Mouse (Mus musculus) G1E (cell line): ENCODE data around the gene Mrps2. TPM values are rescaled to one million over a fixed set of nuclear protein-coding genes. Genes with fewer than 3 reads are reported as not detected.

ENCODE experiments used
- ATAC-seq: 2 replicates; pipeline ENCODE4 v1.8.0; 2016; ENCODE audit warnings: mild to moderate bottlenecking; ENCODE audit not compliant: insufficient number of reproducible peaks, poor library complexity, low FRiP score, severe bottlenecking; ENCODE audit errors: extremely low read depth
- DNase-seq: peaks from one replicate; pipeline ENCODE4 v3.0.0; 2012; ENCODE audit warnings: low spot score
- H3K27me3 ChIP-seq: 2 replicates; pipeline ENCODE4 v1.6.1; 2012; ENCODE audit warnings: mild to moderate bottlenecking, low read length, inconsistent platforms; ENCODE audit not compliant: insufficient read depth
- H3K36me3 ChIP-seq: replicated peaks from 2 replicates; pipeline ENCODE3; 2012; ENCODE audit warnings: mild to moderate bottlenecking, inconsistent platforms
- H3K4me1 ChIP-seq: 2 replicates; pipeline ENCODE4 v1.6.1; 2012; ENCODE audit warnings: low read depth, low read length, inconsistent platforms, mixed read lengths; ENCODE audit not compliant: insufficient read depth
- H3K4me3 ChIP-seq: 2 replicates; pipeline ENCODE4 v1.5.1; 2012; ENCODE audit warnings: low read depth, mild to moderate bottlenecking, inconsistent platforms, low read length, moderate library complexity, mixed read lengths
- H3K9me3 ChIP-seq: replicated peaks from 2 replicates; pipeline ENCODE4 v1.6.1; 2012; ENCODE audit warnings: inconsistent platforms
- CTCF ChIP-seq: IDR thresholded peaks from 2 replicates; pipeline ENCODE4 v1.5.1; 2012; ENCODE audit warnings: low read depth, low read length, inconsistent platforms, mixed read lengths
- GATA1 ChIP-seq: IDR thresholded peaks from 2 replicates; pipeline ENCODE4 v1.6.1; 2012; ENCODE audit warnings: borderline replicate concordance, low read length, inconsistent platforms, mixed read lengths
- GATA2 ChIP-seq: IDR thresholded peaks from 2 replicates; pipeline ENCODE4 v1.6.1; 2012; ENCODE audit warnings: low read depth, low read length, inconsistent platforms, borderline replicate concordance
- POLR2AphosphoS5 ChIP-seq: IDR thresholded peaks from 2 replicates; pipeline ENCODE4 v1.6.1; 2012; ENCODE audit warnings: low read depth, low read length, inconsistent platforms; ENCODE audit not compliant: insufficient replicate concordance
- TAL1 ChIP-seq: conservative IDR thresholded peaks from 2 replicates; pipeline ENCODE4 v1.6.1; 2012; ENCODE audit warnings: low read depth, low read length, inconsistent platforms, mixed read lengths
- polyA plus RNA-seq: library from polyadenylated mRNA; stranded (reverse); fragments of >175 nt; gene quantifications from 2 replicates; pipeline ENCODE4 v1.2.3, GENCODE M21; 2012
- total RNA-seq, 2 experiments: library from RNA; stranded (forward) in 1 of 2; stranded (reverse) in 1 of 2; fragments of 200-1000 nt in 1 of 2; fragments of >200 nt in 1 of 2; fragmentation: Nextera tagmentation in 1 of 2; gene quantifications; 2 replicates each; pipeline ENCODE4 v1.2.3; 2014 to 2017

Gene Mrps2
- total and polyA plus RNA-seq, 3 experiments, result 30.3 to 101 (median 46.4) TPM

- DNase-seq (no peak), ATAC-seq (no peak)
- H3K9me3 ChIP-seq, result peaks cover 3% of the 10 kb centered on the region; the same call in 1 of the 2 replicates
These were observed 32.5 kb upstream of the Mrps2 start for GRCm38 (mm10) chr2:28435401-28435800.

GRCm38 (mm10) chr2:28440842-28441241 lies 27.0 kb upstream of the Mrps2 start:
- H3K9me3 ChIP-seq, result 0 out of 2 replicates have a peak, but pooled peaks cover 3% of the 10 kb centered on the region
- 0 out of 2 replicates have a peak, but pooled peaks cover 5% of the 10 kb centered on the region for H3K27me3 ChIP-seq
- no peaks in the 10 kb centered on the region for H3K36me3 ChIP-seq
- no peak for TF ChIP-seq GATA1
- TF ChIP-seq CTCF, result no peak
- TF ChIP-seq POLR2AphosphoS5, result no peak
- no peak for TF ChIP-seq TAL1
- no peak for TF ChIP-seq GATA2
- ATAC-seq (no peak), DNase-seq (no peak)
- no peak overlapping the region for H3K4me3 ChIP-seq
- no peaks in the 10 kb centered on the region; the same call in 1 of the 2 replicates for H3K4me1 ChIP-seq

More at GRCm38 (mm10) chr2:28435401-28435800, 32.5 kb upstream of the Mrps2 start:
- peaks cover 7% of the 10 kb centered on the region; the same call in 1 of the 2 replicates for H3K27me3 ChIP-seq
- TF ChIP-seq GATA2 (no peak), CTCF (no peak), GATA1 (no peak), POLR2AphosphoS5 (no peak), TAL1 (no peak)
- no peaks in the 10 kb centered on the region for H3K4me1 ChIP-seq
- H3K36me3 ChIP-seq, result no peaks in the 10 kb centered on the region
- H3K4me3 ChIP-seq, result no peak overlapping the region

DNA sequence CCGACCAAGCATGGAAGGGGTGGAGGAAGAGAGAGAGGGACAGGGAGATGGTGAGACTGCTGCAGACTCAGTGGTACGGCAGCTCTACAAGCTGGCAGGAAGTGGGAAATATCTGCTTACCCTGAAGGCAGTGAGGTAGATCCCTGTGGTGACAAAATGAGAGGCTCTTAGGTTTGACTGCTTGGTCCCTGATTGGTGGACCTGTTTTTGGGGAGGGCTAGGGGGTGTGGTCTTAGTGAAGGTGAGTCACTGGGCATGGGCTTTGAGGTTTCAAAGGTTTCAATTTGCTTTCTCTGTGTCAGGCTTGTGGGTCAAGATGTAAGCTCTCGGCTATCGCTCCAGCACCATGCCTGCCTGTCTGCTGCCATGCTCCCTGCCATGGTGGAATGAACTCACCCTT lies 22.8 kb upstream of the Mrps2 start:
- DNase-seq (no peak), ATAC-seq (no peak)
- no peak for TF ChIP-seq GATA1
- TF ChIP-seq POLR2AphosphoS5, result no peak
- TF ChIP-seq TAL1, result no peak
- TF ChIP-seq CTCF, result no peak
- no peak for TF ChIP-seq GATA2
- Histone ChIP-seq H3K27me3 (peaks cover 4% of the 10 kb centered on the region; the same call in 1 of the 2 replicates), H3K9me3 (peaks cover 9% of the 10 kb centered on the region), H3K4me3 (no peak overlapping the region), H3K4me1 (no peaks in the 10 kb centered on the region; the same call in 1 of the 2 replicates), H3K36me3 (no peaks in the 10 kb centered on the region)

DNA sequence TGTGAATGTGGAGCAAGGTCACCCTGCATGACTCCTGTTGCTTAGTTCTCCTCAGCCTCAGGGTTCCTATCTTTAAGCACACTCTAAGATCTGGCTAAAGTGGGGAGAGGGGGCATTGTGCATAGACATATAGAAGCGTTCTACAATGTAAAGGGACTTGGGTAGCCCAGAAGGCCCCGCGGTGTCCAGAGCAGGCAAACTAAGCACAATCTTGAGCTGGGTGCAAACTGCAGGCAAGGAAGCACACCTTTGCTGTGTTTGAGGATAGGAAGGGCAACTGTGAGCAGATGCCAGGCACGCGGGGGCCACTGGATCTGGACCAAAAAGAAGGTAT lies 21.7 kb upstream of the Mrps2 start:
- ATAC-seq (no peak), DNase-seq (no peak)
- TF ChIP-seq CTCF, result no peak
- no peak for TF ChIP-seq GATA2
- TF ChIP-seq TAL1, result no peak
- no peak for TF ChIP-seq GATA1
- TF ChIP-seq POLR2AphosphoS5, result no peak
- Histone ChIP-seq H3K9me3 (peaks cover 9% of the 10 kb centered on the region), H3K36me3 (no peaks in the 10 kb centered on the region), H3K27me3 (peaks cover 7% of the 10 kb centered on the region; the same call in 1 of the 2 replicates), H3K4me1 (no peaks in the 10 kb centered on the region), H3K4me3 (no peak overlapping the region)

GRCm38 (mm10) chr2:28446515-28447314 lies 21.2 kb upstream of the Mrps2 start, which contains the start of gene Ppp1r26:
TSS of gene Ppp1r26 (plus strand) at chr2:28446800.
- Histone ChIP-seq H3K4me1 (no peaks in the 10 kb centered on the region), H3K27me3 (peaks cover 11% of the 10 kb centered on the region; the same call in 1 of the 2 replicates), H3K36me3 (no peaks in the 10 kb centered on the region), H3K4me3 (no peak within 1 kb of the TSS), H3K9me3 (peaks cover 9% of the 10 kb centered on the region)
- DNase-seq (no peak), ATAC-seq (no peak)
- TF ChIP-seq GATA1 (no peak), GATA2 (no peak), CTCF (no peak), POLR2AphosphoS5 (no peak), TAL1 (no peak)

GRCm38 (mm10) chr2:28447315-28447670 lies 20.6 kb upstream of the Mrps2 start:
- TF ChIP-seq GATA1 (no peak), GATA2 (no peak), POLR2AphosphoS5 (no peak), CTCF (no peak), TAL1 (no peak)
- H3K4me1 ChIP-seq, result no peaks in the 10 kb centered on the region
- H3K36me3 ChIP-seq, result no peaks in the 10 kb centered on the region
- ATAC-seq, result no peak
- H3K9me3 ChIP-seq, result peaks cover 9% of the 10 kb centered on the region
- H3K27me3 ChIP-seq, result peaks cover 14% of the 10 kb centered on the region; the same call in 1 of the 2 replicates
- no peak overlapping the region for H3K4me3 ChIP-seq
- DNase-seq, result no peak
